Mouse (Mus musculus) heart, postnatal 36 days (tissue): ENCODE measurements around the gene Gm44790. TPM values are rescaled to one million over a fixed set of nuclear protein-coding genes. Genes with fewer than 3 reads are reported as not detected.

ENCODE experiments used
- total RNA-seq, 2 experiments: library from RNA; stranded (reverse); gene quantifications; 2 replicates each; pipeline ENCODE4 v1.2.3; 2021

Gm44790 gene
- total RNA-seq, 2 experiments from 2014 or later, result not detected

Other genes with a start within 250 kb of the Gm44790 start
- gene Tgfa, start 231.4 kb upstream of the Gm44790 start, total RNA-seq, result 1 to 10 TPM; 1.1 to 1.4 TPM
- gene Fam136a, start 61.0 kb upstream of the Gm44790 start, total RNA-seq, result 10 to 100 TPM; 26.8 to 28.9 TPM
- 10 to 100 TPM; 34.1 to 42.1 TPM for gene Snrpg, start 55.4 kb upstream of the Gm44790 start, total RNA-seq
- gene Pcyox1, start 29.5 kb upstream of the Gm44790 start, total RNA-seq, result 10 to 100 TPM; 74.9 to 92.7 TPM
- 10 to 100 TPM; 18.1 to 26.4 TPM for gene Tia1, start 22.4 kb upstream of the Gm44790 start, total RNA-seq
- gene C87436, start 11.7 kb downstream of the Gm44790 start, total RNA-seq, result 10 to 100 TPM in 1 of 2 experiments, 1 to 10 TPM in 1; 9.6 to 10.9 TPM
- 100 to 1,000 TPM; 147 to 159 TPM for gene Pcbp1, start 99.7 kb downstream of the Gm44790 start, total RNA-seq
- gene Asprv1, start 201.5 kb downstream of the Gm44790 start, total RNA-seq, result not detected
- gene Mxd1, start 242.5 kb downstream of the Gm44790 start, total RNA-seq, result 1 to 10 TPM; 8.8 to 9.5 TPM